Mouse (Mus musculus): Measurements from ENCODE around the gene Sbk2. TPM values are rescaled to one million over a fixed set of nuclear protein-coding genes. Genes with fewer than 3 reads are reported as not detected.
"Not testable (repeated sequence)": the region's sequence is repeated elsewhere in the genome, so short reads cannot be mapped to it uniquely, and the experiment has no call there.

The Sbk2 gene
- 0.15 TPM in 1 of 2 replicates, not detected in the other for polyA plus RNA-seq (2015; fragmentation: Nextera tagmentation; extraction: Ambion mirVana)

DNA sequence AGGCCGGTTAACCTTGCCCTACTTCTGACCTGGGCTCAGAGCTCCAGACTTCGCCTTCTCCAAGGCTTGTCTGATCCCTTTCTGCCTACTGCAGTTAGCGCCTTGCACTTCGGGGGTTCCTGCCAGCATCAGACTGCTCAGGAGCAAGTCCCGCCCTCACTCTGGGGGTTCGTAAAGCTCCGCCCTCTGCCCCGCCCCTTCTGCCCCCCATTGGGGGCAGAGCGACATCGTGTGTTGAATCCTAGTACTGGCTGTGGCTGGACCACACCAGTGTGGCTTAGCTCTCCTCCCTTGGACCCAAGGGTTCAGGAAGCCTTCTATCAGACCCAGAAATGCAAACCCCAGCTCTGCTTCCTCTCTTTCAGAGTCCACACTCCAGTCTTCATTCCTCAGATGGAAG is at the start of gene Sbk2:
Sbk2 (minus strand) TSS at position 135 of the 400 bp plus-strand sequence.
- peak; percentile 86 for DNase-seq (ENCODE audit: low spot score)
- no peak within 1 kb of the TSS for H3K4me3 ChIP-seq (ENCODE audit: low read depth, low read length)
- H3K27me3 ChIP-seq (ENCODE audit: control insufficient read depth, insufficient read depth, low read length): no peaks in the 10 kb centered on the region
- no peak within 1 kb of the TSS for H3K27ac ChIP-seq (replicated peaks)
- no peak for TF ChIP-seq EP300 (optimal IDR thresholded peaks at IDR 0.05)
- peak; percentile 89 for TF ChIP-seq CTCF (IDR thresholded peaks at IDR 0.05; ENCODE audit: low read depth)
- peak within 1 kb of the TSS; percentile 31; the same call in 1 of the 2 replicates for H3K4me2 ChIP-seq (replicated peaks; ENCODE audit: low read depth)
- 3% methylated on average over 10 of the region's 10 CpGs for WGBS
- no peaks in the 10 kb centered on the region for H3K9me3 ChIP-seq (ENCODE audit: control insufficient read depth, low read length)
- ATAC-seq (ENCODE audit: low FRiP score, low TSS enrichment): peak; percentile 94
- 0 out of 2 replicates have a peak within 1 kb of the TSS, but pooled peaks have one; percentile 8 for H3K9ac ChIP-seq (ENCODE audit: low read length)
- H3K36me3 ChIP-seq (ENCODE audit: control insufficient read depth, insufficient read depth, low read length): no peaks in the 10 kb centered on the region
- H3K4me1 ChIP-seq (replicated peaks; ENCODE audit: control insufficient read depth, insufficient read depth): peaks cover 4% of the 10 kb centered on the region; the same call in 1 of the 2 replicates

DNA sequence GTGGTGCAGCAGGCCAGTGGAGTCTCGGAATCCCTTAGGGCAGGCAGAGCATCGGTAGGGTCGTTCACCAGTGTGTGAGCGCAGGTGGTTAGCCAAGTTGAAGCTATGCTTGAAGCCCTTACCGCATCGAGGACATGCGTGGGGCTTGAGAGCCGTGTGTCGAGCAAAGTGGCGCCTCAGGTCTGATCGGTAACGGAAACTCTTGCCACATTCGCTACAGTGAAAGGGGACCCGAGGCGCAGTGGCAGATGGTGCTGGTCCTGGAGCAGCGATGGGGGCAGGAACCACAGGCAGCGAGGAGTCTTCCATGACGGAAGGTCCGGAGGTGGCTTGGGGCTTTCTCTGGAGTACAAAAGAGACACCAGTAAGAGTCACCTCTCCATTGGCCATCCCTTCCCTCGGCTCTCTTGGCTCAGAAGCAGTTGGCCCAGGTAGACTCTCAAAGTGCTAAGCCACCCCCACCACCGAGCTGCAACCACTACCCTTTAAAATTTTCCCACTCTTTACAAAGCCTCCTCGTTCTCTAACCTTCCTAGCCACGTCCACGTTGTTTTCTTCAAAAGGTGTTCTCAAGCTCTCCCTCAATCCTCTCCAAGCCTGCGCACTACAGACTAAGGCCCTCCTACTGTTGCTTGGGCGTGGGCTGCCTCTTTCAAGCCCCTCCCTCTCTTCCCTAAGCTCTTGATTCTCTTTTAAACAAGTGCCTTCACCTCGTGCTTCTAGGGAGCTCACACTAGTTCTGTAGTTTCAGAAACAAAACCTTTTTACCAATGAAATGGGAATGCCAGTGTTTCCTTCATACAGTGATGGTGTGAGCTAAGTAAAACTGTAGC is 48.7 kb upstream of the Sbk2 start:
- Histone ChIP-seq H3K4me2 (replicated peaks; ENCODE audit: low read depth) (no peak overlapping the region), H3K4me3 (ENCODE audit: low read depth, low read length) (no peak overlapping the region), H3K9me3 (ENCODE audit: control insufficient read depth, low read length) (no peaks in the 10 kb centered on the region), H3K4me1 (replicated peaks; ENCODE audit: control insufficient read depth, insufficient read depth) (peaks cover 3% of the 10 kb centered on the region; the same call in 1 of the 2 replicates), H3K27ac (replicated peaks) (no peak overlapping the region), H3K27me3 (ENCODE audit: control insufficient read depth, insufficient read depth, low read length) (no peaks in the 10 kb centered on the region), H3K36me3 (ENCODE audit: control insufficient read depth, insufficient read depth, low read length) (peaks cover 44% of the 10 kb centered on the region), H3K9ac (ENCODE audit: low read length) (no peak overlapping the region)
- WGBS: 84% methylated on average over 27 of the region's 27 CpGs
- TF ChIP-seq EP300 (optimal IDR thresholded peaks at IDR 0.05): no peak
- TF ChIP-seq CTCF (IDR thresholded peaks at IDR 0.05; ENCODE audit: low read depth): no peak
- ATAC-seq (ENCODE audit: low FRiP score, low TSS enrichment) (no peak), DNase-seq (ENCODE audit: low spot score) (no peak)

DNA sequence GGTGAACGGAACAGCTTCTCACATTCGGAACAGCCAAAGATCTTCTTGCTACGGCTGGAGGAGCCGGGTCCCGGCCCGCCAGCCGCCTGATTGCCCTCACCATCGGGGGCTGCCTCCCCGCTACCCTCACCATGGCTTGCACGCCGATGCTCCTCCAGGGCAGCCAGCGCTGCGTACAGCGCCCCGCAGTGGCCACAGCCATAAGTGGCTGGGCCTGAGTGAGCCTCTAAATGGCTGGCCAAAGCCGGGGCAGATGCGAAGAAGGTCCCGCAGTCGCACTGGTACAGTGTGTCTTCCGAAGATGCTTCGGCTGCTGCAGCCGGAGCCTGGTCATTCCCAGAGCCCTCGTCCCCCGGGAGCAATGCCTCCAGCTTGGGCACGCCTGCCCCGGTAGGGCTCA is 44.0 kb upstream of the Sbk2 start:
- no peaks in the 10 kb centered on the region for H3K27me3 ChIP-seq (ENCODE audit: control insufficient read depth, insufficient read depth, low read length)
- peaks cover 47% of the 10 kb centered on the region for H3K36me3 ChIP-seq (ENCODE audit: control insufficient read depth, insufficient read depth, low read length)
- DNase-seq (ENCODE audit: low spot score) (no peak), ATAC-seq (ENCODE audit: low FRiP score, low TSS enrichment) (no peak)
- 95% methylated on average over 26 of the region's 26 CpGs for WGBS
- H3K9me3 ChIP-seq (ENCODE audit: control insufficient read depth, low read length): no peaks in the 10 kb centered on the region
- no peak overlapping the region for H3K4me3 ChIP-seq (ENCODE audit: low read depth, low read length)
- H3K9ac ChIP-seq (ENCODE audit: low read length): no peak overlapping the region
- no peak overlapping the region for H3K4me2 ChIP-seq (replicated peaks; ENCODE audit: low read depth)
- H3K27ac ChIP-seq (replicated peaks): no peak overlapping the region
- no peaks in the 10 kb centered on the region for H3K4me1 ChIP-seq (replicated peaks; ENCODE audit: control insufficient read depth, insufficient read depth)
- TF ChIP-seq CTCF (IDR thresholded peaks at IDR 0.05; ENCODE audit: low read depth) (peak; percentile 16; the same call in 1 of the 2 replicates), EP300 (optimal IDR thresholded peaks at IDR 0.05) (no peak)

DNA sequence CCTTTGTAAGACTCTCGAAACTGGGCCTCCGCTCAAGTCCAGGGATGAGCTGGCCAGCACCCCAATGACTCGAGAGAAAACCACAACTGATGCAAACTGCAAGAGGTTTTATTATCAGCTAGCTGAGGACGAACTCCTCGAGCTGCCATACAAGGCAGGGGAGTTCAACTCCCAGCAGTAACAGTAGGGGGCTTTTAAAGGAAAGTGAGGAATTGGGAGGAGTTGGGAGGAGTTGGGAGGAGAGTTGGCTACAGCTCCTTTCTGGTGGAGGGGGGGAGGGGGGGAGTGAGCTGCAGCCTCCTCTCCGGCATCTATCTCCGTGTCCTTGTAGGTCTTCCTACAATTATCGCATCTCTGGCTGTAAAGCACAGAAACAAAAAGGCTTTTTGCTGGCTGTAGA is 38.7 kb upstream of the Sbk2 start:
- not testable (repeated sequence) for DNase-seq (ENCODE audit: low spot score); H3K4me1 ChIP-seq (replicated peaks; ENCODE audit: control insufficient read depth, insufficient read depth); H3K4me3 ChIP-seq (ENCODE audit: low read depth, low read length); H3K9ac ChIP-seq (ENCODE audit: low read length); ATAC-seq (ENCODE audit: low FRiP score, low TSS enrichment); H3K27ac ChIP-seq (replicated peaks); H3K9me3 ChIP-seq (ENCODE audit: control insufficient read depth, low read length); H3K4me2 ChIP-seq (replicated peaks; ENCODE audit: low read depth); H3K27me3 ChIP-seq (ENCODE audit: control insufficient read depth, insufficient read depth, low read length); H3K36me3 ChIP-seq (ENCODE audit: control insufficient read depth, insufficient read depth, low read length)
- WGBS: 71% methylated on average over 8 of the region's 8 CpGs

DNA sequence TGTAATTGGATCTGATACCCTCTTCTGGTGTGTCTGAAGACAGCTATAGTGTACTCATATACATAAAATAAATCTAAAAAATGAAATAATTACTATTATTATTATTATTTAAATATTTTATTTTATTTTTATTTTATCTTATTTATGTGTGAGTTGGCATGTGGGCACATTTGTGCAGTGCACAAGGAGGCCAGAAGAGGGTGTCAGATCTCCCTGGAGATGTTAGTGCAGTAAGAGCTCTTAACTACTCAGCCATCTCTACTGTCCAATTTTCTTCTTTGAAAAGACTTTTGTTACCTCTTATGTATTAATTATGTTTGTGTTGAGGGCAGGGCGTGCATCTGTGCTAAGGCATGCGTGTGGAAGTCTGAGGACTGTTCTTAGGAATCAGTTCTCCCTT is 35.7 kb upstream of the Sbk2 start:
- Histone ChIP-seq H3K4me1 (replicated peaks; ENCODE audit: control insufficient read depth, insufficient read depth) (0 out of 2 replicates have a peak, but pooled peaks cover 4% of the 10 kb centered on the region), H3K36me3 (ENCODE audit: control insufficient read depth, insufficient read depth, low read length) (no peaks in the 10 kb centered on the region), H3K4me2 (replicated peaks; ENCODE audit: low read depth) (no peak overlapping the region), H3K27ac (replicated peaks) (no peak overlapping the region), H3K9me3 (ENCODE audit: control insufficient read depth, low read length) (no peaks in the 10 kb centered on the region), H3K27me3 (ENCODE audit: control insufficient read depth, insufficient read depth, low read length) (no peaks in the 10 kb centered on the region), H3K9ac (ENCODE audit: low read length) (no peak overlapping the region), H3K4me3 (ENCODE audit: low read depth, low read length) (no peak overlapping the region)
- DNase-seq (ENCODE audit: low spot score): peak; percentile 37
- no peak for ATAC-seq (ENCODE audit: low FRiP score, low TSS enrichment)
- TF ChIP-seq CTCF (IDR thresholded peaks at IDR 0.05; ENCODE audit: low read depth) (peak; percentile 62), EP300 (optimal IDR thresholded peaks at IDR 0.05) (no peak)
- WGBS: 55% methylated on average over 2 of the region's 2 CpGs

DNA sequence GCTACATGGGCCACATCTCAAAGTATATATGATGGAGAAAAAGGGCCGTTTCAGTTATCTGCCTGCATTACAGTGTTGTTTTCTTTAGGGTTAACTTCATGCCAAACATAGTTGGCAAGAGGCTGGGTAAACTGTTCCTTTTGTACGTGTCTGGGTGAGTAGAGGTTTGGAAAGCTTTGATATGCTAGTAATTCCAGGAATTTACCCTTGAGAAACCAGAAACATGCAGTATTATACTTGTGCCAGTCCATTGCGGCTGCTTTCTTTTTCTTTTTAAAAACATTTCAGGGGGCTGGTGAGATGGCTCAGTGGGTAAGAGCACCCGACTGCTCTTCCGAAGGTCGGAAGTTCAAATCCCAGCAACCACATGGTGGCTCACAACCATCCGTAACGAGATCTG is 32.7 kb upstream of the Sbk2 start:
- 53% methylated on average over 6 of the region's 8 CpGs for WGBS
- Histone ChIP-seq H3K4me2 (replicated peaks; ENCODE audit: low read depth) (peak overlapping the region; percentile 93), H3K4me3 (ENCODE audit: low read depth, low read length) (0 out of 2 replicates have a peak overlapping the region, but pooled peaks have one; percentile 72), H3K27me3 (ENCODE audit: control insufficient read depth, insufficient read depth, low read length) (no peaks in the 10 kb centered on the region), H3K9ac (ENCODE audit: low read length) (no peak overlapping the region), H3K36me3 (ENCODE audit: control insufficient read depth, insufficient read depth, low read length) (peaks cover 7% of the 10 kb centered on the region; the same call in 1 of the 2 replicates), H3K4me1 (replicated peaks; ENCODE audit: control insufficient read depth, insufficient read depth) (0 out of 2 replicates have a peak, but pooled peaks cover 4% of the 10 kb centered on the region), H3K9me3 (ENCODE audit: control insufficient read depth, low read length) (no peaks in the 10 kb centered on the region), H3K27ac (replicated peaks) (no peak overlapping the region; the same call in 1 of the 2 replicates)
- no peak for TF ChIP-seq EP300 (optimal IDR thresholded peaks at IDR 0.05)
- TF ChIP-seq CTCF (IDR thresholded peaks at IDR 0.05; ENCODE audit: low read depth): no peak
- DNase-seq (ENCODE audit: low spot score) (no peak), ATAC-seq (ENCODE audit: low FRiP score, low TSS enrichment) (no peak)
